In genomic region chr14:102810121-102810921, GRCm38 (mm10) we compare ENCODE assay signal across 9 mouse cellular contexts.
DNase-seq lines count a peak whose midpoint lies in the region; TF ChIP-seq lines count a peak whose summit lies in the region.
"Had no signal": no experiment of that assay in that cellular context is flagged by ENCODE, and none has a peak within 500 bp of the region (broad histone marks: within the 10 kb centered on the region; RNA-seq: fewer than 3 reads in every experiment).

No protein-coding gene starts in this region.

- H3K27me3 ChIP-seq in limb, embryonic 10.5 days (ENCODE audit: low read depth, poor library complexity, severe bottlenecking) = no peaks in the 10 kb centered on the region
- H3K27me3 ChIP-seq in cerebellum, adult 2 months (ENCODE audit: control insufficient read depth, insufficient read depth, low read length) = no peaks in the 10 kb centered on the region
- H3K27me3 ChIP-seq: lung, embryonic 15.5 days had no signal

- peak overlapping the region; percentile 55; the same call in 1 of the 2 replicates for H3K27ac ChIP-seq in limb, embryonic 10.5 days
- H3K27ac ChIP-seq in cerebellum, adult 2 months (ENCODE audit: insufficient read depth, low read length) = no peak overlapping the region
- H3K27ac ChIP-seq: lung, embryonic 15.5 days had no signal

- peaks cover 25% of the 10 kb centered on the region for H3K4me1 ChIP-seq in limb, embryonic 10.5 days
- H3K4me1 ChIP-seq in cerebellum, adult 2 months (ENCODE audit: control insufficient read depth, insufficient read depth, low read length) = no peaks in the 10 kb centered on the region

- TF ChIP-seq CTCF in cerebellum, adult 2 months (IDR thresholded peaks at IDR 0.05; ENCODE audit: borderline replicate concordance, insufficient read depth, low read depth, low read length) = no peak

- no peaks in the 10 kb centered on the region for H3K9me3 ChIP-seq in limb, embryonic 10.5 days (replicated peaks)
- H3K9me3 ChIP-seq: lung, embryonic 15.5 days had no signal

- no peak for TF ChIP-seq POLR2A in cerebellum, adult 2 months (IDR thresholded peaks at IDR 0.05; ENCODE audit: borderline replicate concordance, insufficient read depth, low read length)

- peak; percentile 8 for DNase-seq in ovary, postnatal 14 days (ENCODE audit: low spot score)
- DNase-seq in ovary, postnatal 36 days (ENCODE audit: low spot score) = no peak
- peak; percentile 83 for DNase-seq in heart, adult 8-10 months (ENCODE audit: low spot score)
- DNase-seq in limb, embryonic 10.5 days (ENCODE audit: low spot score) = no peak
- peak; percentile 46 for DNase-seq in naive thymus-derived CD4-positive, alpha-beta T cell, adult 2 months (ENCODE audit: low read depth)
- no peak for DNase-seq in cerebellum, adult 2 months
- no peak for DNase-seq in c-Kit-positive CD71-positive TER-119-positive erythroid progenitor cells, embryonic 14.5 days (ENCODE audit: low spot score)
- no peak for DNase-seq in retina, postnatal 1 day

- no peaks in the 10 kb centered on the region for H3K36me3 ChIP-seq in limb, embryonic 10.5 days
- H3K36me3 ChIP-seq: lung, embryonic 15.5 days had no signal

- H3K4me3 ChIP-seq in limb, embryonic 10.5 days = no peak overlapping the region
- H3K4me3 ChIP-seq in cerebellum, adult 2 months (replicated peaks; ENCODE audit: insufficient read depth, low read depth, low read length) = no peak overlapping the region
- H3K4me3 ChIP-seq: lung, embryonic 15.5 days had no signal

- WGBS in limb, embryonic 10.5 days = 77% methylated on average over 7 of the region's 7 CpGs
- 69% methylated on average over 7 of the region's 7 CpGs for WGBS in cerebellum, adult 2 months

Comparison
In these comparisons a context has a peak if more than half of its experiments do, and no peak if none do; other contexts are left out.
1. DNase-seq: peak in ovary, postnatal 14 days (single experiment), heart, adult 8-10 months (single experiment) and naive thymus-derived CD4-positive, alpha-beta T cell, adult 2 months (single experiment); none in ovary, postnatal 36 days (single experiment), limb, embryonic 10.5 days (single experiment), cerebellum, adult 2 months (0 of 2), c-Kit-positive CD71-positive TER-119-positive erythroid progenitor cells, embryonic 14.5 days (single experiment) and retina, postnatal 1 day (single experiment).